Mouse (Mus musculus) neural tube, embryonic 11.5 days (tissue): ENCODE results near the gene Ppil1. TPM values are rescaled to one million over a fixed set of nuclear protein-coding genes. Genes with fewer than 3 reads are reported as not detected.

ENCODE experiments used
- ATAC-seq: fragments of 200-750 bp; cut with Nextera tagmentation; 2 replicates; pipeline ENCODE4 v1.8.0; 2017; ENCODE audit warnings: moderate number of reproducible peaks, mild to moderate bottlenecking, moderate TSS enrichment, moderate library complexity; ENCODE audit not compliant: insufficient read depth, low FRiP score, low TSS enrichment
- DNase-seq: peaks from one replicate; pipeline ENCODE4 v3.0.0-alpha.2; 2015; ENCODE audit warnings: low spot score
- H3K27ac ChIP-seq: fragments of 300-500 bp; sonication (generic); 2 replicates; pipeline ENCODE4 v1.5.1; 2014; ENCODE audit warnings: low read depth, mild to moderate bottlenecking, low read length
- H3K27me3 ChIP-seq: fragments of 300-500 bp; sonication (generic); 2 replicates; pipeline ENCODE4 v1.6.1; 2014; ENCODE audit warnings: mild to moderate bottlenecking, low read length, mixed read lengths; ENCODE audit not compliant: control insufficient read depth, insufficient read depth
- H3K36me3 ChIP-seq: fragments of 300-500 bp; sonication (generic); 2 replicates; pipeline ENCODE4 v1.6.1; 2014; ENCODE audit warnings: mild to moderate bottlenecking, low read length, moderate library complexity, mixed read lengths; ENCODE audit not compliant: control insufficient read depth, insufficient read depth
- H3K4me1 ChIP-seq: fragments of 300-500 bp; sonication (generic); 2 replicates; pipeline ENCODE4 v1.6.1; 2014; ENCODE audit warnings: low read length, mixed read lengths; ENCODE audit not compliant: control insufficient read depth, insufficient read depth
- H3K4me2 ChIP-seq: fragments of 300-500 bp; sonication (generic); 2 replicates; pipeline ENCODE4 v1.6.1; 2014; ENCODE audit warnings: low read depth, mild to moderate bottlenecking, moderate library complexity
- H3K4me3 ChIP-seq: fragments of 300-500 bp; sonication (generic); 2 replicates; pipeline ENCODE4 v1.5.1; 2014; ENCODE audit warnings: low read depth, low read length
- H3K9ac ChIP-seq: fragments of 300-500 bp; sonication (generic); 2 replicates; pipeline ENCODE4 v1.6.1; 2014; ENCODE audit warnings: mild to moderate bottlenecking, low read length
- H3K9me3 ChIP-seq: fragments of 300-500 bp; sonication (generic); 2 replicates; pipeline ENCODE4 v1.6.1; 2016; ENCODE audit warnings: low read length; ENCODE audit not compliant: control insufficient read depth
- WGBS: fragments of 180-500 bp; shearing (Covaris S2); extraction: QIAGEN DNeasy Blood & Tissue Kit; methylation state at CpG from one replicate; pipeline ENCODE4 v1.1.7; 2014; 5-methylcytosine and 5-hydroxymethylcytosine counted together
- polyA plus RNA-seq: library from polyadenylated mRNA; unstranded; fragments of >200 nt; fragmentation: Nextera tagmentation; extraction: Ambion mirVana; gene quantifications from 2 replicates; pipeline ENCODE4 v1.2.1, GENCODE M21; 2014

Gene Ppil1
- polyA plus RNA-seq, 1 experiment from 2014 or later = 165 TPM

- Histone ChIP-seq H3K4me1 (peaks cover 2% of the 10 kb centered on the region; the same call in 1 of the 2 replicates), H3K4me3 (peak within 1 kb of the TSS; percentile 49), H3K27ac (no peak within 1 kb of the TSS), H3K9me3 (no peaks in the 10 kb centered on the region), H3K36me3 (no peaks in the 10 kb centered on the region), H3K27me3 (peaks cover 6% of the 10 kb centered on the region; the same call in 1 of the 2 replicates), H3K9ac (peak within 1 kb of the TSS; percentile 50), H3K4me2 (peak within 1 kb of the TSS; percentile 95)
- under 1% methylated on average over 53 of the region's 73 CpGs for WGBS
- DNase-seq = peak; percentile 33
- ATAC-seq = 0 out of 2 replicates have a peak, but pooled peaks have one; percentile 27
Observed at GRCm38 (mm10) chr17:29237772-29238420, 26.1 kb downstream of the Ppil1 start, which contains the start of gene Cpne5. Gene Cpne5 (minus strand): TSS chr17:29238167.

GRCm38 (mm10) chr17:29237267-29237771 is 26.7 kb downstream of the Ppil1 start:
- Histone ChIP-seq H3K27me3 (peaks cover 6% of the 10 kb centered on the region; the same call in 1 of the 2 replicates), H3K27ac (no peak overlapping the region), H3K9me3 (no peaks in the 10 kb centered on the region), H3K4me1 (peaks cover 2% of the 10 kb centered on the region; the same call in 1 of the 2 replicates), H3K9ac (peak overlapping the region; percentile 50), H3K36me3 (no peaks in the 10 kb centered on the region), H3K4me3 (peak overlapping the region; percentile 49), H3K4me2 (peak overlapping the region; percentile 95)
- DNase-seq (no peak), ATAC-seq (no peak)
- WGBS = under 1% methylated on average over 32 of the region's 32 CpGs

GRCm38 (mm10) chr17:29236111-29236510 is 27.9 kb downstream of the Ppil1 start:
- no peak for ATAC-seq
- H3K4me1 ChIP-seq = peaks cover 2% of the 10 kb centered on the region; the same call in 1 of the 2 replicates
- no peak overlapping the region for H3K4me3 ChIP-seq
- H3K4me2 ChIP-seq = no peak overlapping the region
- no peak for DNase-seq
- H3K27ac ChIP-seq = no peak overlapping the region
- 61% methylated on average over 7 of the region's 7 CpGs for WGBS
- H3K36me3 ChIP-seq = no peaks in the 10 kb centered on the region
- peaks cover 6% of the 10 kb centered on the region; the same call in 1 of the 2 replicates for H3K27me3 ChIP-seq
- H3K9ac ChIP-seq = no peak overlapping the region
- no peaks in the 10 kb centered on the region for H3K9me3 ChIP-seq

GRCm38 (mm10) chr17:29231109-29231508 is 32.9 kb downstream of the Ppil1 start:
- ATAC-seq (no peak), DNase-seq (no peak)
- no peak overlapping the region for H3K9ac ChIP-seq
- no peak overlapping the region for H3K27ac ChIP-seq
- H3K9me3 ChIP-seq = no peaks in the 10 kb centered on the region
- no peaks in the 10 kb centered on the region for H3K36me3 ChIP-seq
- WGBS = 61% methylated on average over 10 of the region's 10 CpGs
- no peaks in the 10 kb centered on the region for H3K27me3 ChIP-seq
- no peak overlapping the region for H3K4me2 ChIP-seq
- H3K4me3 ChIP-seq = no peak overlapping the region
- H3K4me1 ChIP-seq = no peaks in the 10 kb centered on the region

GRCm38 (mm10) chr17:29220631-29221030 is 43.4 kb downstream of the Ppil1 start:
- Histone ChIP-seq H3K4me1 (0 out of 2 replicates have a peak, but pooled peaks cover 2% of the 10 kb centered on the region), H3K4me3 (no peak overlapping the region), H3K27me3 (no peaks in the 10 kb centered on the region), H3K36me3 (no peaks in the 10 kb centered on the region), H3K27ac (no peak overlapping the region), H3K9ac (no peak overlapping the region), H3K4me2 (no peak overlapping the region), H3K9me3 (no peaks in the 10 kb centered on the region)
- no peak for DNase-seq
- 82% methylated on average over 14 of the region's 14 CpGs for WGBS
- no peak for ATAC-seq

- no peak overlapping the region for H3K4me2 ChIP-seq
- no peaks in the 10 kb centered on the region for H3K27me3 ChIP-seq
- peaks cover 12% of the 10 kb centered on the region for H3K4me1 ChIP-seq
- H3K36me3 ChIP-seq = no peaks in the 10 kb centered on the region
- ATAC-seq (no peak), DNase-seq (no peak)
- H3K27ac ChIP-seq = no peak overlapping the region
- H3K9ac ChIP-seq = no peak overlapping the region
- no peaks in the 10 kb centered on the region for H3K9me3 ChIP-seq
- WGBS = 56% methylated on average over 5 of the region's 5 CpGs
- H3K4me3 ChIP-seq = no peak overlapping the region
Observed at GRCm38 (mm10) chr17:29218017-29218416, 46.0 kb downstream of the Ppil1 start.

GRCm38 (mm10) chr17:29216078-29216477 is 47.9 kb downstream of the Ppil1 start:
- H3K27me3 ChIP-seq = no peaks in the 10 kb centered on the region
- no peak overlapping the region for H3K27ac ChIP-seq
- no peak for ATAC-seq
- H3K36me3 ChIP-seq = no peaks in the 10 kb centered on the region
- H3K9me3 ChIP-seq = no peaks in the 10 kb centered on the region
- WGBS = 75% methylated on average over 7 of the region's 7 CpGs
- no peak overlapping the region for H3K4me3 ChIP-seq
- no peak overlapping the region for H3K4me2 ChIP-seq
- DNase-seq = no peak
- H3K9ac ChIP-seq = no peak overlapping the region
- peaks cover 12% of the 10 kb centered on the region for H3K4me1 ChIP-seq

GRCm38 (mm10) chr17:29214655-29215054 is 49.3 kb downstream of the Ppil1 start:
- Histone ChIP-seq H3K4me1 (peaks cover 12% of the 10 kb centered on the region), H3K4me2 (no peak overlapping the region), H3K27ac (no peak overlapping the region), H3K36me3 (no peaks in the 10 kb centered on the region), H3K9ac (no peak overlapping the region), H3K27me3 (no peaks in the 10 kb centered on the region), H3K9me3 (no peaks in the 10 kb centered on the region), H3K4me3 (no peak overlapping the region)
- 41% methylated on average over 10 of the region's 10 CpGs for WGBS
- DNase-seq (no peak), ATAC-seq (no peak)

- H3K36me3 ChIP-seq = no peaks in the 10 kb centered on the region
- no peaks in the 10 kb centered on the region for H3K9me3 ChIP-seq
- DNase-seq = no peak
- no peak overlapping the region; the same call in 1 of the 2 replicates for H3K9ac ChIP-seq
- H3K4me1 ChIP-seq = peaks cover 12% of the 10 kb centered on the region
- WGBS = 66% methylated on average over 4 of the region's 4 CpGs
- no peak overlapping the region for H3K4me2 ChIP-seq
- H3K27ac ChIP-seq = no peak overlapping the region
- no peak for ATAC-seq
- no peaks in the 10 kb centered on the region for H3K27me3 ChIP-seq
- H3K4me3 ChIP-seq = no peak overlapping the region
Observed at GRCm38 (mm10) chr17:29214193-29214456, 49.9 kb downstream of the Ppil1 start.
